Mouse (Mus musculus): ENCODE results near the gene Nxph3.

DNA sequence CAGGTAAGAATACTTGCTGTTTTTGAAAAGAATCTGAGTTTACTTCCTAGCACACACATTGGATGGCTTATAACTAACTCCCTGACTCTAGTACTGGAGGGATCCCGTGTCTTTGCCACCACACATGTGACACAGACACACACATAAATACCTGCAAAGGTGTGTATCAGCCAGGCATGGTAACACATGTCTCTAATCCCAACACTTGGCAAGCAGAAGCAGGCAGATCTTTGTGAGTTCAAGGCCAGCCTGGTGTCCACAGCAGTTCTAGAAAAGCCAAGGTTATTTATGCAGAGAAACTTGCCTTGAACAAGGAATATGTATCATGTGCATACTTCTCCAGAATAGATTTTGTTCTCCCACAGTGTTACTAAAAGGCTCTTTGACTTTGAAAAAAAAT lies 40.9 kb downstream of the Nxph3 start:
- TF ChIP-seq CTCF (IDR thresholded peaks at IDR 0.05; ENCODE audit: low read depth, low read length): no peak
- TF ChIP-seq GATA1 (IDR thresholded peaks at IDR 0.05; ENCODE audit: borderline replicate concordance, low read length): no peak
- TF ChIP-seq POLR2AphosphoS5 (IDR thresholded peaks at IDR 0.05; ENCODE audit: insufficient replicate concordance, low read depth, low read length): no peak
- no peak for TF ChIP-seq GATA2 (IDR thresholded peaks at IDR 0.05; ENCODE audit: borderline replicate concordance, low read depth, low read length)
- no peak for TF ChIP-seq TAL1 (conservative IDR thresholded peaks at IDR 0.05; ENCODE audit: low read depth, low read length)

Data from G1E (cell line).